Mouse (Mus musculus) ES-E14 (cell line): Measurements from ENCODE around the gene Gm10153. TPM values are rescaled to one million over a fixed set of nuclear protein-coding genes. Genes with fewer than 3 reads are reported as not detected.
"Not testable (repeated sequence)": the region's sequence is repeated elsewhere in the genome, so short reads cannot be mapped to it uniquely, and the experiment has no call there.

ENCODE experiments used
- DNase-seq: peaks from one replicate; pipeline ENCODE4 v3.0.0-alpha.2; 2013; ENCODE audit warnings: low read depth, low spot score
- H3K27ac ChIP-seq: 2 replicates; pipeline ENCODE4 v1.5.1; 2012; ENCODE audit warnings: low read depth, mild to moderate bottlenecking, low read length, moderate library complexity, mixed read lengths; ENCODE audit not compliant: poor library complexity, insufficient read depth, severe bottlenecking
- H3K36me3 ChIP-seq: 2 replicates; pipeline ENCODE4 v1.6.1; 2012; ENCODE audit warnings: mild to moderate bottlenecking, low read length, moderate library complexity, mixed read lengths; ENCODE audit not compliant: control insufficient read depth, poor library complexity, insufficient read depth, severe bottlenecking
- H3K4me1 ChIP-seq, 2 experiments: fragments of 150-350 bp in 1 of 2; sonication (generic) in 1 of 2; 2 replicates each; pipeline ENCODE4 v1.6.1; 2012; ENCODE audit warnings: low read length in 2 of 2, mild to moderate bottlenecking in 1 of 2, mixed read lengths in 1 of 2; ENCODE audit not compliant: control insufficient read depth in 2 of 2, insufficient read depth in 2 of 2, poor library complexity in 1 of 2
- H3K4me3 ChIP-seq, 2 experiments: fragments of 150-350 bp in 1 of 2; sonication (generic) in 1 of 2; 2 replicates each; pipeline ENCODE4 v1.5.1; 2012; ENCODE audit warnings: low read length in 2 of 2, low read depth in 1 of 2, mild to moderate bottlenecking in 1 of 2, mixed read lengths in 1 of 2; ENCODE audit not compliant: insufficient read depth in 1 of 2, poor library complexity in 1 of 2, severe bottlenecking in 1 of 2
- H3K9ac ChIP-seq: 2 replicates; pipeline ENCODE4 v1.6.1; 2012; ENCODE audit warnings: low read depth, mild to moderate bottlenecking, low read length, mixed read lengths; ENCODE audit not compliant: poor library complexity, insufficient read depth, severe bottlenecking
- H3K9me3 ChIP-seq: fragments of 150-350 bp; sonication (generic); 2 replicates; pipeline ENCODE4 v1.6.1; 2012; ENCODE audit warnings: low read depth, mild to moderate bottlenecking, low read length; ENCODE audit not compliant: control insufficient read depth, insufficient read depth
- CHD2 ChIP-seq: IDR thresholded peaks from 2 replicates; pipeline ENCODE4 v1.6.1; 2014; ENCODE audit warnings: mild to moderate bottlenecking, low read depth, low read length, inconsistent platforms
- HCFC1 ChIP-seq: IDR thresholded peaks from 2 replicates; pipeline ENCODE4 v1.6.1; 2012; ENCODE audit warnings: low read length, inconsistent platforms, borderline replicate concordance; ENCODE audit not compliant: insufficient read depth
- MAFK ChIP-seq: IDR thresholded peaks from 2 replicates; pipeline ENCODE4 v1.6.1; 2014; ENCODE audit warnings: mild to moderate bottlenecking, low read depth, low read length, inconsistent platforms; ENCODE audit not compliant: insufficient read depth
- ZC3H11A ChIP-seq: IDR thresholded peaks from 2 replicates; pipeline ENCODE4 v1.6.1; 2012; ENCODE audit warnings: low read depth, mild to moderate bottlenecking, inconsistent platforms, low read length, borderline replicate concordance
- ZNF384 ChIP-seq: IDR thresholded peaks from 2 replicates; pipeline ENCODE4 v1.6.1; 2012; ENCODE audit warnings: low read depth, low read length, inconsistent platforms
- in situ Hi-C, 2 experiments: fragments of 600-800 bp; cut with MboI; formaldehyde crosslinking; loops; one replicate each; pipeline ENCODE4 v1.15.1; 2025; ENCODE audit warnings: low sequenced_read_pairs in 2 of 2, inconsistent platforms in 1 of 2; ENCODE audit not compliant: unreplicated experiment in 2 of 2
- total RNA-seq: library from RNA; depleted of rRNA; stranded (reverse); fragments of 300-350 nt; gene quantifications from 2 replicates; pipeline ENCODE4 v1.2.3, GENCODE M21; 2012

Gene Gm10153
- total RNA-seq, 1 experiment: not detected

DNA sequence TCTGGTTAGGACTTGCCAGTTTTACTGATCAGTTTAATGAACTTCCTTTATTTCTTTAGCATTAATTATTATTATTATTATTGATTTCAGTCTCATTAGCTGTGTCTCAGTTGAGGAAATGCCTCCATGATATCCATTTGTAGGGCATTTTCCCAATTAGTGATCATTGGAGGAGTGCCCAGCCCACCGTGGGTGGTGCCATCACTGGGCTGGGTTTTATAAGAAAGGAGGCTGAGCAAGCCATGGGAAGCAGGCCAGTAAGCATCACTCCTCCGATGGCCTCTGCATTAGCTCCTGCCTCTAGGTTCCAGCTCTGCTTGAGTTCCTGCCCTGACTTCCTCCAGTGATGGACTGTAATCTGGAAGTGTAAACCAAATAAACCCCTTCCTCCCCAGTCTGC, 2.0 kb downstream of the Gm10153 start:
- Histone ChIP-seq H3K4me3 (no peak overlapping the region), H3K36me3 (no peaks in the 10 kb centered on the region), H3K9ac (no peak overlapping the region), H3K9me3 (no peaks in the 10 kb centered on the region), H3K27ac (no peak overlapping the region), H3K4me1 (no peaks in the 10 kb centered on the region)
- DNase-seq: no peak
- in situ Hi-C loops: no loop called here
- TF ChIP-seq HCFC1 (no peak), CHD2 (no peak), ZC3H11A (no peak), MAFK (no peak), ZNF384 (no peak)

DNA sequence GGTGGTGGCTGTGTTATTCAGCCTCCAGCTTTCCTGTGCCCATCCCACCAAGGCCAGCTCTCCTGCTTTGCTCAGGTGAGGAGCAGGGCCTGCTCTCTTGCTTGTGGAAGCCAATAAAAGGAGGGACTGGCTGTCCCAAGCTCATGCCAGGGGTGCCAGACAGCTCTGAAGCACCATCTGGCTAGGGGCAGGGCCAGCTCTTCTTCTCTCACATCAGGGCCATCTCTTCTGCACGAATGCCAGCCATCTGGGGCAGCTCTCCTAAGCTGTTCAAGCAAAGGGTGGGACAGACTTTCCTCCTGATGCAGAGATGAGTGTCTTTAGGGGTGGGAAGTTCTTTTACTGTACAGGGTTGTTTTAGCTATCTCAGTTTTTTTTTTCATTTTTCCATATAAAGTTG, 9.2 kb downstream of the Gm10153 start:
- Histone ChIP-seq H3K9me3 (no peaks in the 10 kb centered on the region), H3K36me3 (no peaks in the 10 kb centered on the region), H3K4me3 (no peak overlapping the region), H3K9ac (no peak overlapping the region), H3K4me1 (no peaks in the 10 kb centered on the region), H3K27ac (no peak overlapping the region)
- TF ChIP-seq ZC3H11A (no peak), CHD2 (no peak), ZNF384 (no peak), MAFK (no peak), HCFC1 (no peak)
- in situ Hi-C loops: no loop called here
- DNase-seq: no peak

DNA sequence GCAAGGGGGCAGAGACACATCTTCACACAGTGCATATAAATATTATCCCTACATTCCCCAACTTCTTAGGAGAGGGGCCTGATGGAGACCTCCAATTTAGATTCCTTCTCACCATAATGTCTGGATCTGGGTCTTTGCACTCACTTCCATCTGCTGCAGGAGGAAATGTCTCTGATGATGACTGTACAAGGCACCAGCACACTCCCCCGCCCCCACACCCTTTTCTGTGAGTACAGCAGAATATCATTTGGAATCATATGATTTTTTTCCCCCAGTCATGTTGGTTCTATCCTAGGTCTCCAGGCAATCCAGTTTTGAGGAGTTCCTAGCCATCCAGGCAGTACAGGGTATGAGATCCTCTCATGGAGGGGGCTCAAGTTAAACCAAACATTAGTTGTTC, 11.5 kb downstream of the Gm10153 start:
- in situ Hi-C loops: no loop called here
- no peak overlapping the region for H3K27ac ChIP-seq
- no peaks in the 10 kb centered on the region for H3K4me1 ChIP-seq
- TF ChIP-seq ZNF384 (no peak), MAFK (no peak), HCFC1 (no peak), ZC3H11A (no peak), CHD2 (no peak)
- H3K9ac ChIP-seq: no peak overlapping the region
- no peak for DNase-seq
- H3K9me3 ChIP-seq: no peaks in the 10 kb centered on the region
- H3K4me3 ChIP-seq: no peak overlapping the region
- no peaks in the 10 kb centered on the region for H3K36me3 ChIP-seq

DNA sequence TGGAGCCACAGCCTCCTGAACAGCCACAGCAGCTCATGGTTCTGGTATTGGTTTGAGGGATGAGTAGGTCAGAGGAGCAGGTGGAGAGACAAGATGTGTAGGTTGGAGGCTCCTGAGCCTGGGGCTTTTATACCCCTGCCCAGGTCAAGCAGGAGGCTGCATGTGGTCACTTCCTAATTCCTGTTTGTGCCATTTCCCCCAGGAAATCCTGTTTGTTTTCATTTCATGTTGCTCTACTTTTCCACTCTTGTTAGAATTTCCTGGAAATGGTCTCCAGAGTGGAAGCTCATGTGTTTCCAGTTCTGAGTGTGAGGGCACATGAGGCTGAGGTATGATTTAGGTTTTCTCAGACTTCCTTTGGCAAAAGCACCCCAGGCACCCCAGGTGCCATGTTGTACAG, 14.3 kb downstream of the Gm10153 start, which contains the start of gene Krtap5-2:
Krtap5-2 (minus strand) TSS at position 101 of the 400 bp plus-strand sequence.
- DNase-seq, H3K27ac ChIP-seq, in situ Hi-C loops, H3K9ac ChIP-seq, H3K4me3 ChIP-seq, H3K36me3 ChIP-seq, H3K4me1 ChIP-seq, H3K9me3 ChIP-seq: not testable (repeated sequence)

DNA sequence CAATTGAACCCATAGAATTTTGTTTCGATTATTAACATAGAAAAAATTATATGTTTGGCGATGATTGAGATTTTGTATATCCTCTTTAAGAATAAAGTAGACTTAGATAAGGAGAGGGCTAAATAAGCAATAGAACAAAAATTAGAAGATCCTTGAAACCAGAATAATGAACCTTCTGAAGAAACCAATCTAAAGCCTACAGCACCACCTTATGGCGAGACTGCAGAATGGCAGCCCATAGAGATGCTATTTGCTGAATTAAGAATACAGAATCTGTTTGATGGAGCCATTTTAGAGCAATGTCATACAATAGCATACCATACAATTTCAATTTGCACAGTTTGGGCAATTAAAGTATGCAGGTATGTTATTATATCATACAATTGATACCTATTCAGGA, 20.4 kb downstream of the Gm10153 start:
- no peak overlapping the region for H3K27ac ChIP-seq
- H3K36me3 ChIP-seq: no peaks in the 10 kb centered on the region
- in situ Hi-C loops: no loop called here
- no peaks in the 10 kb centered on the region for H3K4me1 ChIP-seq
- peak; percentile 20 for DNase-seq
- H3K9me3 ChIP-seq: no peaks in the 10 kb centered on the region
- TF ChIP-seq CHD2 (no peak), ZC3H11A (0 out of 2 replicates have a peak, but pooled peaks have one; percentile 29)
- no peak overlapping the region for H3K4me3 ChIP-seq
- H3K9ac ChIP-seq: no peak overlapping the region

DNA sequence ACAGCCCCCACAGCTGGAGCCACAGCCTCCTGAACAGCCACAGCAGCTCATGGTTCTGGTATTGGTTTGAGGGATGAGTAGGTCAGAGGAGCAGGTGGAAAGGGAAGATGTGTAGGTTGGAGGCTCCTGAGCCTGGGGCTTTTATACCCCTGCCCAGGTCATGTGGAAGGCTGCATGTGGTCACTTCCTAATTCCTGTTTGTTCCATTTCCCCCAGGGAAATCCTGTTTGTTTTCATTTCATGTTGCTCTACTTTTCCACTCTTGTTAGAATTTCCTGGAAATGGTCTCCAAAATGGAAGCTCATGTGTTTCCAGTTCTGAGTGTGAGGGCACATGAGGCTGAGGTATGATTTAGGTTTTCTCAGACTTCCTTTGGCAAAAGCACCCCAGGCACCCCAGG, 24.6 kb downstream of the Gm10153 start, which contains the start of gene Gm4553:
Gm4553 (minus strand) TSS at position 101 of the 400 bp plus-strand sequence.
- H3K27ac ChIP-seq, DNase-seq, H3K36me3 ChIP-seq, H3K9ac ChIP-seq, in situ Hi-C loops, H3K4me1 ChIP-seq, H3K9me3 ChIP-seq, H3K4me3 ChIP-seq: not testable (repeated sequence)
